Mouse (Mus musculus) 3T3-L1 (cell line): ENCODE results near the gene Ntn1.

Source experiments
- DNase-seq: peaks from one replicate; pipeline ENCODE4 v3.0.0-alpha.2; 2015; ENCODE audit warnings: low read depth, low spot score

Gene Ntn1

DNA sequence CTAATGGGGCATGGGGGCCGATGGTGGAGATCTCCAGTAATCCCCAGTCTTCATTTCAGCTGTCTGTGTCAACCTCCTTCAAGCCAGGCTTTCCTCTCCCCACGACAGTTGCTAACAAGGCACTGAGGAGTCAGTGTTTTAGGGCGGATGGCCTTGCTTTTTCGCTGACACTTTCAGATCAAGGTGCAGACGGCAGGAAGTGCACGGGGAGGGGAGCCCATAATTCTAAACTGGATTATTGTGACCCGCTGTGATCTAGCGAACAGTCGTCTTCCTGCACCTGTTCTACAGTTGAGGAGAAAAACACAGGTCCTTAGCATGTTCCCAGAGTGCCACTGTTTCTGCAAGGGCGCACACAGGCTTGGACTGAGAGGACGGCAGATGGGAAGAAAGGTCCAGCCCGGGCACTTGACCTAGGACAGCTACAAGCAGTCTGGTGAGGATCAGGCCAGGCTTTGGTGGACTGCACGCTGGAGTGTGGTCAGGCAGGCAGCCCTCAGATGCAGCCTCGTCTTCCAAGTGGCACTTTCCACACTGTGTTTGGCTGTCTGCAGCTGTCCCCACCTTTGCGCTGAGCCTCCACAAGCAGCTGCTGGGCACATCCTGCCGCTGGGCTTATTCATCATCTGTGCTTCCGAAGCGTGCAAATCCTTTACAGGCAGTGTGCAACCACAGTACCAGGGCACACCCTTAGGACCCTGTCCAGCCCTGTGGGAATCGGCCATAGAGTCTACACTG lies 129.7 kb downstream of the Ntn1 start:
- DNase-seq = no peak

DNA sequence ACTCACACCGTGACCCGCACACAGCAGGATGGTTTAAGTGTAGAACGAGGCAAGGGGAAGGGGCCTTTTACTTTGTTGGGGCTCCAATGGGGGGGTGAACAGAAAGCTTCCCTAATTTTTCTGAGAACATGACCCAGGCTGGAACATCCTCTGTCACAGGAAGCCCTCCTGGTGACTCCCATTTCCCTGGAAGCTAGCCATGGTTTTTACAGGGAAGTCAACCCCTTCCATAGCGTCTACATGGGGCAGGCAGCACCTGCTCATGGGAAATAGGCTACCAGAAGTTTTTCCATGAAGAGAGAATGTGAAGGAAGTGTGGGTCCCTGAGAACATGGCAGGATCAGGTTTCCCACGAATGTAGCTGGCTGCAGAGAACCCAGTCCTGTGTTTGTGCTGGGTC lies 136.3 kb downstream of the Ntn1 start:
- no peak for DNase-seq

DNA sequence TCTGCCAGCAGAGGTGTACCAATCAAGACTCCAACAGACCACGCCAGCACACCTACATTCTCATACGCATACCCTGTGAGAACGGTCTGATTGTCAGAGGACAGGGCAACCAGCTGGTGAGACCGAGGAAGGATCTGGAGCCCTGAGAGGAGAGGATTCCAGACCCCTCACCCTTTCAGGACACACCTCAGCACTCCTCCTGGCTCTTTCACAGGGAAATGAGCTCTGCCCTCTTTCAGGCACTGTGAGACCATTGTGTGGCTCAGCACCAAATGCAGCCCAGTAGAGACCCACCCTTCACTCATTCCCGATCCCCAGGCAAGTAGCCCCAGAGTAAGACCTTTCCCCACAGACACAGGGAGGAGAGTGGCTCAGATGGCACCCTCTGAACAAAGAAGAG lies 137.5 kb downstream of the Ntn1 start:
- DNase-seq = no peak

DNA sequence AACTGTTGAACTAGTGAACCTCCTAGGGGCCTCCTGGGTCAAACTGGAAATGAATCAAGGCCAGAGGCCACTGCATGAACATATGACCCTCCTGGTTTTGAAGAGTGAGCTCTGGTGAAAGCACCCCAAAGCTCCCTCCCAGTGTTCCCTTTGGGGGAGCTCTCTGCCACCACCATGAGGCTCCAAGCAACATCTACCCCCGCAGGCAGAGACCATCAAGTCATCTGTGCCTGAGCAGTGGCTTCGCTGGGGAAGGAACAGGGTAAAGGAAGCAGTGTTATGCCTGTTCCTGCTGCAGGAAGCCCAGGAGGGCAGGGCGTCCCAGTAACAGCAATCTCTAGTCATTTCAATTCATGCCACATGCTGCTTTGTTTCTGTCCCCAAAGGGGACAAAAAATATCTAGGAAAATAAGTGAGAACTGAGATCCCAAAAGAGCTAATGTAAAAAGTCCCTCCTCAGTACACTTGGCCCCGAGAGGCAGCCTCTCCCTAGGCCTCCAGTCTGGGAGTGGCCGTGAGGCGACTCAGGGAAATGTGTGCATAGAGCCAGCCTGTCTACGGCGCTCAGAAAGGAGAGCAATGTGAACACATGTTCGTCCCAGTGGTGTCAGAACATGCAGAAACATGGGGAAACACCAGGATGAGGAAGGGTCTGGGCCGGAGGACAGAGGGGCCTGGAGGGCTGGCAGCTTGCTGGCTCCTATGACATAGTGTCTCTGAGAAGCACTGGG lies 139.3 kb downstream of the Ntn1 start:
- DNase-seq = peak; percentile 11

DNA sequence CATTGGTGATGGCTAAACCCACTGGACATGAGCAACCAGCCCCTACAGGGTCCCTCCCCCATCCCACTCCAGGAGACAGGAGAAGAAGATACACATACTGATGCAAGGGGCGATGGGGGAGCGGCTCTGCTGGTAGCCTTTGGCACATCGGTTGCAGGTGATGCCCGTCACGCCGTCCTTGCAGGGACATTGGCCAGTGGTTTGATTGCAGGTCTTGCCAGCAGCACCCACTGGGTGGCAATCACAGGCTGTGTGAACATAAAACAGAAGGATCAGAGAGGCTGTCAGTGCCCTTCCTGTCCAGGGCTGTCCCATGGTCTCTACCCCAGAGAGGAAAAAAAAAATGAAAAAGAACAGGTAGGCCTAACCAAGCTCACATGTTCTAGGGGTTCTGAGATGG lies 140.2 kb downstream of the Ntn1 start:
- DNase-seq = no peak

DNA sequence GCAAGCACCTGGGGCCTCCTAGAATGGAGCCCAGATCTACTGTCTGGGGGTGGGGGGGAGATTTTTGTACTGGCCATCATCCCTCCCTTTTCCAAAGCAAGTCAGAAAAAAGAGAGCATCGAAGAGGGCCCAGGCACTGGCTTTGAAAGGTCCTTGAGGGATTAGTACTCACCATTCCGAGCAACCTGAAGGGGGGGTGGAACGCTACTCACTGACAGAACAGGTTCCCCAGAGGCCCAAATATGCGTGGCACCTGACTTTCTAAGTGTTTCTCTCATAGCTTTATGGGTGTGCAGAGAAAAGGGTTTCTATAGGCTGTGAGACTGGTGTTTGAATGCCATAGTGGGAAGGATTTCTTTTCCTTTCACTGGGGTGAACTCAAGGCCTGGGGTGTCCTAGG lies 142.1 kb downstream of the Ntn1 start:
- no peak for DNase-seq

DNA sequence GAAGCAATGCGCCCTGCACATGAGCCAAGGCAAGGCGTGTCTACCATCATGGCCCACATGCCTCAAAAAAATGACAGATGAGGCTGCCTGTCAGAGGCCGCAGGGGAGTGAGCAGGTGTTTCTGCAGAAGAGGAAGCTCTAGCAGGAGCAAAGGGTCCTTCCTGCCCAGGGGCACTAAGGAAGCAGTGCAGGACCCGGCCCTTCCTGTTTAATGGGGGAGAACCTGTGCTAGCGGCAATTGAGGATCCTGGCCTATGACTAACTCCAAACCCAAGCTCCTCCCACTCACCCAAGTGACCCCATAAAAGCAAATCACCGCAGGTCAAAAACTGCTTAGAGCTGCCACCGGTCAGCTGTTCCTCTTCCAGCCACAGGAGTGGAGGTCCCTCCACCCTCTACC lies 147.1 kb downstream of the Ntn1 start:
- DNase-seq = no peak

DNA sequence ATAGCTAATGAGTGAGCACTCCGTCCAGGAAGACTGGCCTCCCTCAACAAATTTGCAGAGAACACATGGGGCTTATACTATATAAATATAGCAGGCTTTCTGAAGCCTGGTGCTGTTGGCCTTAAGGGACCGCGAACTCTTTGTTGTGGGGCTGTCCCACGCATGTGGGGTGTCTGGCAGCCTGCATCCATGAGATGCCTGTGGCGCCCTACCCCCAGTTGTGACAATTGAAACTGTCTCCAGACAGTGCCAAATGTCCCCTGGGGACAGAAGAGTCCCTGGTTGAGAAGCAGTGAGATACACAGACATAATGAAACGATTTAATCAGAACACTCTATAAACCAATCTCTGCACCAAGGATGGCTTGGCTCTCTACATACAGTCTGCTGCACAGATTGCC lies 150.5 kb downstream of the Ntn1 start:
- no peak for DNase-seq

DNA sequence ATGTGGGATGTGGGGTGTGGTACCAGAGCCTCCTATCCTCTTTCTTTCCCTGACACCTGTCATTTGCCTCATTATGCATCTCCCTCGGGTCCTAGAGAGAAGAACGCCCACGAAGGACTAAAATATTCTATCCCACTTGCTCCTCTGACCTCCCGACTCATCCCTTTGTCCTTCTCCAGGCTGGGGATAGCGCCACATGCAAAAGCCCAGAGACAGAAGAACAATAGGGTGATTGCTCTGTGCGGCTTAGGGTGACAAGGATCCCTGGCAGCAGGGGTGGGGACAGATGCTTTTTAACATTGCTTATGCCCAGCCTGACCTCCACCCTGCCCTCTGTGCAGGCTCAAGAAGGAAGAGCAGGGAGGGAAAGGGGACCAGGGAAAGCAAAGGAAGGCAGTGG lies 152.7 kb downstream of the Ntn1 start:
- DNase-seq = no peak

DNA sequence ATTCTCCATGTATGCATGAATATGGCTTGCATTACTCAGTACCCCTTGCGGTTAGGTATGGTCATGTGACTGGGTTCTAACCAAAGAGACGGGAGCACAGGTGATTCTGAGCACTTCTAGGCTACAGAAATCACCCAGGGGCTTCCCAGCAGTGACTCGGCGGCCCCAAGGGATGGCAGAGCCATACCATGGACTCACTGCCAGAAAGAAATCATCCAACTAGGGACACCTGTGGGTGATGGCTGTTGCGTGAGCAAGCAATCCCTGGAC lies 155.7 kb downstream of the Ntn1 start:
- DNase-seq = no peak

DNA sequence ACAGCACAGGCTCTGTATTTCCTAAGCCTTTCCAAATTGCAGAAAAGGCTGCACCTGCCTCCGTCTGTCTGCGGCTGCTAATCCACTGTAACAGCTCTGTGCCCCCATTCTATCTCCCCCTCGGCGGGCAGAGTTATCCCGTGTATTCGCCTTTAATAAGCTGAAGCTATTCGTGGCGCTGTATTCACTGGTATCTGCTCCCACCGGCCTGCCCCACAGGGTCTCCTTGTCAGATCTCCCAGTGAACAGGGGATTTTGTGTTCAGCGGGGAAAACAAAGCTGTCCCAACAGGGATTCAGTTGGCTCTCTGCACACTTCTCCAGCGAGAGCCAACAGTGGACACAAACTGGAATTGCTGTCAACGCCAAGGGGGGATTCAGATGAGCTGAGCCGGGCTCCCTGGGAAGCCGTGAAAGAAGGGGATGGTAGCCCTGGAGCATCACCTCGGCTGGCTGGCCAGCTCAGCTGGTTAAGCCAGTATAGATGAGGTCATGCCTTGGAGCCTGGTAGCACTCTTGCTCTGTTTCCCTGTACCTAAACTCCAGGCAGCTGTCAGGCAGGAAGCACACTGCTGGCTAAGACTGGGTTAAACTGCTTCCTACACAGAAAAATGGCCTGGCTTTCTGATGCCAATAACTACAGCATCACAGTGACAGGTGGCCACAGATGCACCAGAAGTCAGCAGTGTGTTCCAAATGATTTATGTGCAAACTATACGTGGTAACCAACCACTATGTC lies 156.2 kb downstream of the Ntn1 start:
- no peak for DNase-seq

DNA sequence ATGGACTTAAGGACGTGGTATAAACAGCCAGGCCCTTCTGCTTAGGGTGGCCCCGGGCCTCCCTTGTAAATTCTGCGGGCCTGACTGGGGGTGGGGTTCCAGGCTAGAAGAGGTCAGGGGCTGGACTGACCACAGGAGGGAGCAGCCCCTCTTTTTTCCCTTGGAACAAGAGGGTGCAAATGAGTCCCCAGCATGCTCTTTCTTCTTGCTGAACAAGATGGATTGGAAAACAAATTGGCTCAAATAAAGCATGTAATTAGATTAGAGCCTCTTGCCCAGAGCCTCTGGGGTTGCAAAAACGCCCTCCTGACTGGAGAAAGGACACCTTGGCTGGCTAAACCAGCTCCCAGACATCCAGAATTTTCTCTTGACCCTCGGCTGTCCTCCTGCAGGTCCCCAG lies 160.9 kb downstream of the Ntn1 start:
- no peak for DNase-seq

DNA sequence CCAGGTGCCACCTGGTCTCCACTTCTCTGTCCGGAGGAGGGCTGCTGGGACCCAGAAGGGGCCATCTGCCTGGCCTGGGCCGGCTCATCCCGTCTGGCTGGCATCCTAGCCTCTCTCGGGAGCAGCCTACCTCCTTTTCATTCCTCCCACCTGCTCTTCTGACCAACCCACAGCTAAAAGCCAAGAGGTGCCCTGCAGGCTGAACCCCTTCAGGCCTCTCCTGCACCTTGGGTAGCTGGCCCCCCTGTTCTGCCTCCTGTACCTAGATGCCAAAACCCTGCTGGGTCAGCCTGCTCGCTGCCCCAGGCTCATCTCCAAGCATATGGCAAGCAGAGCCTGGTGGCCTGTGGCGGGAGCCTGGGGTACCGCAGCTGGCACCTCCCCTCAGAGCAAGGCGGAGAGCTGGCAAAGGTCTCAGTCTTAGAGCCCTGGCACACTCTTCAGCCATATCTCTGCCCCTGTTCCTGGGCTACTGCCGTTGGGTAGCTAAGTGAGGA lies 167.1 kb downstream of the Ntn1 start:
- no peak for DNase-seq

DNA sequence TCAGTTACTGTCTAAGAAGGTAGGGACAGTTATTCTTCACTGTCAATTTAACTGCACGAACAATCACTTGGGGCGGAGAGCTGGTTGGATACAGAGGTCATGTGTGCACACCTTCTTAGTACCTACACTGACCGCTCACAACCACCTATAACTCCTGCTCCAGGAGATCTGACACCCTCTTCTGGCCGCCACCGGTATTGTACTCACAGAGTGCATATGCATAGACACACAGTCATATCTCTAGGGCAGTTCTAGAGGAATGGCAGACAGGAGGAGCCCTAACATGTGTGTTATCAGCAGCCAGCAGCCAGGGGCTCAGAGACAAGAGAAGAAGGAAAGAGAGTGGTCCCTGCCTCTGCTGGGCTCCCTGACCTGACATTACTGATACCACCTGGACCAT lies 169.1 kb downstream of the Ntn1 start:
- no peak for DNase-seq

DNA sequence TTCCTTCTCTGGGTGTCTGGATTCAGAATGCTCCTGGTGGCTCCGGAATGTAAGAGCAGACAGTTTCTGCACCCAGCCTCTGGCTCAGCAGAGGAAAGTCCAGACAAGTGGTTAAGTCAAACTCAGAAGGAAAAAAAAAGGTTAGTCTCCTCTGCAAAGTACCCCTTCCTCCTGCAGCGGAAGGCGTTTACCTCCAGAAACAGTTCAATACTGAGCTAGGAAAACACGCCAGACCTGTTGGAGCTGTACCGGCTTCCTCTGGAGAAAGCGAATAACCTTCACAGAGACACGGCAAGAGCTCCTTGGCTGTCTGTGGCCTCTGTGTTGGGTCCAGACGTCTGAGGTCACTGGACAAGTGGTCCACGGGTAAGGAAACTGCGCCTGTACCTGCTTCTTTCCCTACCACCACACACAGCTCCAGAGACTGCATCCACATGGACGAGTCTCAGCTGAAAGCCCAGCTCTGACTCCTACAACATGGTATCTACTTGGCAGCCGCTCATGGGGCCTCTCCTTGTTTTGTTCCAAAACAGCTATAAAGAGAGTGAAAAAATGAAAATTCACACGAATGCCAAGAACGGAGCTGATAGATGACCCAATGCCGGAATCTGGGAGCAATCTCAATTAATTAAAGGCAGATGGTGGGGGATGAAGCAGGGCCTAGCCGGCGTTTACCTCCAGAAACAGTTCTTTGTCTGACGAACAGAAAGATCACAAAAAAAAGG lies 171.5 kb downstream of the Ntn1 start:
- peak; percentile 88 for DNase-seq

DNA sequence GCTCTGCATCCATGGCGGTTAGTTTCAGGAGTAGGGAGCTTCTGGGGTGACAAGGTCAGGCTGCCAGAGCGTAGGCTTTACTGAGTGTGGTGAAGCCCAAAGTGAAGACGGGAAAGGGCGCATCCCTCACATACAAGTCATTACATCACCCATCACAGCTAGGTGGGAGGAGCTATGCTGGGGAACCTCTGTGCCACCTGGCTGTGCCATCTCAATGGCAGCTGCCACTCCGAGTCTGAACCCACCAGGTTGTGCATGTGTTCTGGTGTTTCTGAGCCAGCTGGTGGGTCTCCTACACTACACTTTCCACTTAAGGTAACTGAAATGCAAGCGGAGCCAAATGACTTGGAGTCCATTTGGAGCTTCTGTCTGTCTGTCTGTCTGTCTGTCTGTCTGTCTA lies 172.8 kb downstream of the Ntn1 start:
- DNase-seq = no peak

DNA sequence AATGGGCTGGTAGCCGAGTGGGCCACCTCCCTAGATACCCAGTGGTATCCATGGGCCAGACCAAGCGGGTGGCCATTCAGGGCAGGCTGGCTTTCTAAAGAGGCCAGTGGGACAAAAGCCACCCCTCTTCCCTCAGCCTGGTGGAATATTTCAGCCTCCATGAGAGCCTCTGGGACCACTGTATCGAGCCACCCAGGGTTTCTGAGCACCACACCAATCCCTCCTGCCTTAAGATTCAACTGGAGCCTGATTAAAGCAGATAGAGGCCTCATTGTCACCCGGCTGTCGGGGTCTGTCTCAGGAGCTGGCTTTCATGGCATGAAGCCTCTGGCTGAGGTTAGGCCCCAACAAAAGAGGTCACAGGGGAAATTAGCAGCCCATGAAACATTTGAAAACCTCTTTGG lies 174.0 kb downstream of the Ntn1 start:
- no peak for DNase-seq

DNA sequence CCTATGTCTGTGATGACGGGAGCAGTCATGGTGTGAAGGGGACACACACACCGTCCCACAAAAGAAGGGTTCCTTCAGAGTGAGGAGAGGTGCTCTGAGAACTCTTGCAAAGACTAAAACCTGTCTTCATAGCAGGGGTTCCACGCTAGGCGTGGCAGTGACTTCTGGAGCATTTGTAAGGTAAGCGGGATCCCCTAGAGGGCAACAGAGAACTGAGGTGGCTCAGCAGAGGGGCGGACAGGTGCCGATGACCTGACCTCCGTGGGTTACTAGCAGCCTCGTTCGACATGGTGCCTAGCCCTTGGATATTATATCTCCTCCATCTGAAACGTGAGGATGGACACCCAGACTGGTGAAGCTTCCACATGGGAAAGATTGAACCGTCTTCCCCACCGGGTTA lies 177.5 kb downstream of the Ntn1 start:
- DNase-seq = no peak

DNA sequence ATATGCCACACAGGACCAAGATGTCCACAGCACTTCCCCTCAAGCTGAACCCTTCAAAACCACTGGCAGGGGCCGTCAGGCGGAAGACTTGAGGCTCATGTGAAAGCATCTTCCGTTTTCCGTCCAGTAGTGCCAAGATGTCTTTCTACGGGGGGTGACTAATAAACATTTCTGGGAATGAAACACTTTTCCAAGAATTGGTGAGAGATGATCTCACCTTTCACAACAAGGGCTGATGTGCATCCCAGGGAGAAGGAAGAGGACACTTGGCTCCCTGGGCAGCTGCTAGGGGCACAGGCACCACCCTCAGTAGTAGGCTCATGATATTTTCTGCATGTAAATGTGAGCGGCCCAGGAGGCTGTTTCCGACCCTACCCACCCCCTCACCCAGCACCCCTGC lies 178.4 kb downstream of the Ntn1 start:
- DNase-seq = peak; percentile 91

DNA sequence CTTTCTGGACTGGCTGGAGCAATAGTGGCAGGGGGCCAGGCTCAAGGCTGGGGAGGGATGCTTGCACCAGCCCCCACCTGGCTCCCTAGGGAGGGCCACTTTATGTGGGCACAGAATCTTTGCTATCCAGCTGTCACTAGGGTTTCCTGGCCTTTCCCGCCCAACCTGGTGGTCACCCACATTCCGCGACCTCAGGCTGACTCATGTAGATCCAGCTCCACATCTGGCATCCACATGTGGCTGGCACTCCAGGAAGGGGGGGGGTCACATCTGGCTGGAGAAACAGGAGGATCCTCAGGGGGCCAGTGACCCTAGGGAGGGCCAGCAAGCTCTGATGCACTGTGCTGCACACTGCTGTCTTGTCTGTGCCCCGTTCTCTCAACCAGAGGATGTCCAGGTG lies 179.9 kb downstream of the Ntn1 start:
- peak; percentile 88 for DNase-seq

DNA sequence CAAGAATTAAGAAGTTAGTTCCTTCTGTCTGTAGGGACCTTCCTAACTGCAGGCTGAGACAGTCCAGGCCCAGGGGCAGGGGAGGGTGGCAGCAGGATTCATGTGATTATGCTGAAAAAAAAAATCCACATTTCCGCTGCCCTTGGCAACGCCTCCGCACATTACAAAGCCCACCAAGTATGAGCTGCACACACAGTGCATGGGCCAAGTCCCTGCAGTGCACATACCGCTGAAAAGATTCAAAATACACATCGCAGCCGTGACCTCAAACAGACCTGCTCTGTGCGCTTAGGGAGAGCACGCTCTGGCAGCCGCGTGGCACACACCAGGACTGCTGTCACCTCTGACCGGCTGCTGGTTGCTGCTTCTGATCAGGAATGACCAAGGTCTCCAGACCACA lies 184.6 kb downstream of the Ntn1 start:
- DNase-seq = no peak

DNA sequence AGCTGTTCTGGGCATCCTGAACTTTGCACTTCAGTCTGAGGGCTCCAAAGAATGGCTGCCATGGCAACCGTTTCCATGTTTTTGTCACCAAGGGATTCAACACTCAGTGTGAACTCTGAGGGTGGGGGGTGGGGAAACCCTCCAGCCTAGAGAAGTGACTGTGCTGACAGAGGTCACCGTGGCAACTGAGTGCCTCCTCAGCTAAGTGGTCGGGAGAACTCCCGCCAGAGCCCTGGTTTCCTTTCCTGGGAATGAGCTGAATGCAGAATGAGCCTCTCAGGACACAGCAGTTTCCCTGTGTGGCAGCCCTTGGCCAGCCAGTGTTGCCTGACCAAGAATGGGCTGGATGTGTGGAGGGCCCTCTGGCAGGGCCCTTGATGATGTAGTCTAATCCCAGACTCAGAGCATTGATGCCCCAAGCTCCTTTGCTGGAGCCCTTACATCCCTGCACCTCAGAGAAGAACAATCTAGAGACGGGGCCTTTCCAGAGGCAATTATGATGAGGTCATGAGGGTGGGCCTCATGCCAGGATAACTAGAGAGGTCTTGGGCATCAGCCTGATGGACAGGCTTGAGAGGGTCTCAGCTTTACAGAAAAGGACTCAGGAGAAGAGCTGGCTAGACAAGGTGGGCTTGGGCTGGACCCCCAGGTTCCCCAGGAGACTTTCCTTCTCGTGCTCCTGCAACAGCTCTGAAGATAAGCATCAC lies 185.3 kb downstream of the Ntn1 start:
- peak; percentile 25 for DNase-seq
